Mouse (Mus musculus): ENCODE results near the gene Nts. TPM values are rescaled to one million over a fixed set of nuclear protein-coding genes. Genes with fewer than 3 reads are reported as not detected.
A peak's percentile ranks its signal among the peaks of the same experiment; 100 is the strongest.
"Not testable (repeated sequence)": the region's sequence is repeated elsewhere in the genome, so short reads cannot be mapped to it uniquely, and the experiment has no call there.

Gene Nts
- polyA plus RNA-seq (2016; fragmentation: Nextera tagmentation; extraction: Ambion mirVana) = 0.17 and 0.21 TPM in 2 replicates

DNA sequence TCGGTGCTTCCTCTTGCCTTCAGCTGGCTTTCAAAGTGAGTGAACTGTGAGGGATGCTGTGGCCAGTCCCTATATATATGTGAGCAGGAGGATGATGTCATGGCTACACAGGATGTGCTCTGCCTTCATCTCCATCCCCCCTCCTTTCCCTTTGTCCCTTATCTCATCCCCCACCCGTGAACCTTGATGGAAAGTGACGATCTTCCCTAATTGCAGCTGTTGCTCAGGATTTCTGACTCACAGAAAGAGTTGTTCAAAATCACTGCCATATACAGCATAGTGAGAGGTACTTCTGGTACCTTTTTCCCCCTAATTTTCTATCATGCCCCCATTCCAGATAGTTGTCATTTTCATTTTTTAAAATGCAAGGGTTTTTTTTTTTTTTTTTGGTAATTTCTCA is at the start of gene Nts:
TSS of gene Nts (minus strand) at position 101 of the 400 bp plus-strand sequence.
- Histone ChIP-seq H3K4me1 (no peaks in the 10 kb centered on the region), H3K36me3 (no peaks in the 10 kb centered on the region), H3K9me3 (replicated peaks) (no peaks in the 10 kb centered on the region), H3K27ac (replicated peaks) (no peak within 1 kb of the TSS), H3K4me3 (no peak within 1 kb of the TSS), H3K27me3 (ENCODE audit: low read depth, poor library complexity, severe bottlenecking) (no peaks in the 10 kb centered on the region)
- no peak for DNase-seq (ENCODE audit: low spot score)
- 46% methylated on average over 3 of the region's 3 CpGs for WGBS

DNA sequence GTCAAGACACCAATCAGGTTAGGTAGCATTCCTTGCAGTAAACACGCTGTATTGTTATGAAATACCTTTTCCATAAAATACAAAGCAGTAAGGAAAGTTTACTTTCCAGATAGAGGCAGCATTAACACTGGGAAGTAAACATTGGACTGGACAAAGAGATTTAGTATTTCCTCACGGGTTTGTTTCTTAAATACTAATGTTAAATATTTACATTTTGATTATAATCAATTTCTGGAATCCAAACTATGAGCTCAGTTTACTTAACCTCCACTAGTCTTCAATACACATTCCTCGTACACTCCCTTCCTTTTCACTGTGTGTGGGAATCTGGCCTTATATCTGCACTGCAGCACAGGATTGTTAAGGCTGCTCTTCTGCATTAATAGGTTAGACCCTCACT is 37.6 kb upstream of the Nts start:
- H3K36me3 ChIP-seq = no peaks in the 10 kb centered on the region
- no peaks in the 10 kb centered on the region for H3K27me3 ChIP-seq (ENCODE audit: low read depth, poor library complexity, severe bottlenecking)
- no peak overlapping the region for H3K27ac ChIP-seq (replicated peaks)
- H3K4me1 ChIP-seq = no peaks in the 10 kb centered on the region
- H3K9me3 ChIP-seq (replicated peaks) = no peaks in the 10 kb centered on the region
- no peak for DNase-seq (ENCODE audit: low spot score)
- H3K4me3 ChIP-seq = no peak overlapping the region
- 71% methylated on average over 3 of the region's 3 CpGs for WGBS

DNA sequence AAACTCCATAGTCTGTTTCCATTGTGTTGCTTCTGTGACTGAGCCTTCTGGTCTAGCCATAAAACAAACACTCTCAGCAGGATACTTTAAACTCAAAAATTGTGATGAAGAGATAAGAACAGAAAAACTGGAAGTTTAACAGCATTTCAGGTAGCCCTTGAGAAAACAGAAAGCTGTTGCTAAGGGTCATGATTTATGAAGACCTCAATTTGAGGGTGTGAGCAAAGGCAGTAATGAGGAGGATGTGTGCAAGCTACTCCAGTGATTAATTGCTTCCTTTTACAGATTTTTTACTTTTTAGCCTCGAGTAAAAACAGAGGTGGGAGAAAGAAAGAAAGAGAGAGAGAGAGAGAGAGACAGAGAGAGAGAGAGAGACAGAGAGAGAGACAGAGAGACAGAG is 23.9 kb upstream of the Nts start:
- no peak for DNase-seq (ENCODE audit: low spot score)
- H3K27me3 ChIP-seq (ENCODE audit: low read depth, poor library complexity, severe bottlenecking) = no peaks in the 10 kb centered on the region
- H3K4me1 ChIP-seq = peaks cover 10% of the 10 kb centered on the region
- H3K27ac ChIP-seq (replicated peaks) = no peak overlapping the region
- no peaks in the 10 kb centered on the region for H3K36me3 ChIP-seq
- H3K9me3 ChIP-seq (replicated peaks) = no peaks in the 10 kb centered on the region
- 63% methylated on average over 1 of the region's 1 CpGs for WGBS
- H3K4me3 ChIP-seq = no peak overlapping the region

DNA sequence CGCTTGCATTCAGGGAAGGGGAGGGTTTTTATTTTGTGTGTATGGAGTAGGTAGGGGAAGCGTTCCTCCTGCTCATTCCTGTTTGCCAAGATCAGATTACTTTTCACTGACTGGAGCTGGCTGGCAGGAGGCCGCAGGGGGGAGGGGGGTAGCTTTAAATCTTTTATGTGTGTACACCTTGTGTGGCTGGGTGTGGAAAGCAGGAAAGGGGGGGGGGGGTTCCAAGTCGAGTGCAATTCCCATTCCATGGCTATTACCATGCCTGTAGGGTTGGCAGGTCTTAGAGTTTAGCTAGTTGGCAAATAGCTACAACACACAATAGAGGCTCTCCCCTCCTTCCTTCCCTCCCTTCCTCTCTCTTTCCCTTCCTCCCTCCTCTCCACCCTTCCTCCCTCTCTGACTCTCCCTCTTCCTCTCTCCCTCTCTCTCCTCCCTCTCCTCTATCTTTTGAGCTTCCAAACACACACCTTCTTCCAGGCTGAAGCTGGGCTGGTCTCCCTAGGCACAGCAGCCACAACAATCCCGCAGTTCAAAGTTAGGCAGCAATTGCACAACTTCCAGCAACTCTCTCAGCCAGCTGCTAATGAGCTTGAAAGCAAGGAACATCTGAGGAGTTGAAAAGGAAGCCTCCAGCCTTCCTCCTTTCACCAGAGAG is 21.6 kb upstream of the Nts start, which contains the start of gene Rassf9:
TSS of gene Rassf9 (plus strand) at position 416 of the 655 bp plus-strand sequence.
- no peak for DNase-seq (ENCODE audit: low spot score)
- peak within 1 kb of the TSS; percentile 46; the same call in 1 of the 2 replicates for H3K27ac ChIP-seq (replicated peaks)
- no peak within 1 kb of the TSS for H3K4me3 ChIP-seq

DNA sequence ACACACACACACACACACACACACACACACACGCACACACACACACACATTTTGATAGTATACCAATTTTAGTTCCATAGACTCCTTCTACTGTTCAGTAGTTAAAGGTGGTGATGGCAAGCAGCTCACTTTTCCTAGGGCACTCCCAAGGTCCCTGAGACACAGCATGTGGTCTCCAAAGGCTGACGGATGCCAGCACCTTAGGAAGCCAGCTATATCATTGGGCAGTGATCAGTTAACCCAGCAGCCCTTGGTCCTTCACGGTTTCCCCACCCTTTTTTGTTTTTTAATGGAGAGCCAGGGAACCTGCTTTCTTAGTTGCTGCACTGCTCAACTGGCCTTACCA is 21.1 kb upstream of the Nts start:
- peak overlapping the region; percentile 46; the same call in 1 of the 2 replicates for H3K27ac ChIP-seq (replicated peaks)
- 36% methylated on average over 3 of the region's 3 CpGs for WGBS
- no peak overlapping the region for H3K4me3 ChIP-seq
- no peaks in the 10 kb centered on the region for H3K27me3 ChIP-seq (ENCODE audit: low read depth, poor library complexity, severe bottlenecking)
- no peaks in the 10 kb centered on the region for H3K36me3 ChIP-seq
- peaks cover 10% of the 10 kb centered on the region for H3K4me1 ChIP-seq
- no peak for DNase-seq (ENCODE audit: low spot score)
- H3K9me3 ChIP-seq (replicated peaks) = no peaks in the 10 kb centered on the region

More for the DNA sequence above, 21.6 kb upstream of the Nts start, which contains the start of gene Rassf9:
- Histone ChIP-seq H3K36me3 (no peaks in the 10 kb centered on the region), H3K27me3 (ENCODE audit: low read depth, poor library complexity, severe bottlenecking) (no peaks in the 10 kb centered on the region), H3K4me1 (peaks cover 10% of the 10 kb centered on the region), H3K9me3 (replicated peaks) (no peaks in the 10 kb centered on the region)
- 13% methylated on average over 5 of the region's 5 CpGs for WGBS

DNA sequence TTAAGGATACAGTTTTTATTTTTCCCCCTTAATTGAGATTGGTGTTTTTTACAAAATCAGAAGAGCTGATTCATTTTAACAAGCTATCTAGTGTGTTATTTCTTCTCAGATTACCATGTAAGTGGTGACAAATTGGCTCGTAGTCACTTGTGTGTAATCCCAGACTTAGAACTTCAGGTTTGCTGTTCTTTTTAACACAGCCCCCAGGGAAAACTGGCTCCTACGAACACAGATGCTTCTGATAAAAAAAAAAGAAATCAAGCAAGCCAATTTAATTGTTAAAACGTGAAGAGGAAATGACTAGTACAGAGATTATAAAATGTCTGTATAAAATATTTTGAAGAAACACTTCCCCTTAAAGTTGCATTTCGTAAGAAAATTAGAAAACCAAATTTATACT is 17.1 kb upstream of the Nts start:
- H3K4me3 ChIP-seq = no peak overlapping the region
- H3K27me3 ChIP-seq (ENCODE audit: low read depth, poor library complexity, severe bottlenecking) = no peaks in the 10 kb centered on the region
- peaks cover 10% of the 10 kb centered on the region for H3K4me1 ChIP-seq
- WGBS = 74% methylated on average over 4 of the region's 4 CpGs
- H3K9me3 ChIP-seq (replicated peaks) = no peaks in the 10 kb centered on the region
- DNase-seq (ENCODE audit: low spot score) = no peak
- H3K36me3 ChIP-seq = no peaks in the 10 kb centered on the region
- H3K27ac ChIP-seq (replicated peaks) = no peak overlapping the region

DNA sequence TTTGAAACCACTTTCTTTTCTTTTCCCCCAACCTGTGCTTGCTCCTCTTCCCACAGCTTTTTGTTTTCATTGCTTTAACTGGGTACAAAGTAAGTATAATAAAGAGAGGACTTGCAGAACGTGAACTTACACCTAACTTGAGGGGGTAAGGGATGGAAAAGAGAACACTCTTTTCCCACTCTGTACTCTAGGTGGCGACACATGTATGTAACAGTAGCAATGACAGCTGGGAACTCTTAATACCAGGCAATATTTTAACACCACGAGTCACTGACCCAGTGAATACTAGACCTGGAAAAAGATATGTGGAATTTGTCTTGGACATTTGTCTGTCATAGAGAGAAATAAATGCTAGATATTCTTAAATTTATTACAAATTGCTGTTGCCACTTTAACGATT is 8.5 kb upstream of the Nts start:
- no peak overlapping the region for H3K4me3 ChIP-seq
- H3K27ac ChIP-seq (replicated peaks) = no peak overlapping the region
- no peaks in the 10 kb centered on the region for H3K4me1 ChIP-seq
- no peak for DNase-seq (ENCODE audit: low spot score)
- H3K27me3 ChIP-seq (ENCODE audit: low read depth, poor library complexity, severe bottlenecking) = no peaks in the 10 kb centered on the region
- no peaks in the 10 kb centered on the region for H3K36me3 ChIP-seq
- 41% methylated on average over 4 of the region's 4 CpGs for WGBS
- H3K9me3 ChIP-seq (replicated peaks) = no peaks in the 10 kb centered on the region

DNA sequence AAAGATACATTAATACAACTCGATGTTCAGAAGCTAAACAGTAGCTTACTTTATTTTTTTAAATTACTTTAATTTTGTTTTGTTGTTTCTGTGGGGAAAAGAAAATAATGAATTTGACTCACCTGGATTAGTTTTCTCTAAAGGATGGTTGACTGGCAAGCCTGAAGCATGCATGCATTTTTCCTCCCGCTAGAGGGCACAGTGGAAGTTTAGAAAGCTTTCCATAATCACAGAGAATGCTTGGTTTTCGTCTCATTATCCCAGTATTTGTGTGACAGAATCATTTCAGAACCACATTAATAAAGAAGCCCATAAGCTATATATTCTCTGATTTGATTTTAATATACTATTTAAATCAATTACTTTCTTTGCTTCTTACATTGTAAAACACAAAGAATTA is 1.5 kb upstream of the Nts start:
- DNase-seq (ENCODE audit: low spot score) = peak; percentile 24
- H3K27me3 ChIP-seq (ENCODE audit: low read depth, poor library complexity, severe bottlenecking) = no peaks in the 10 kb centered on the region
- 18% methylated on average over 3 of the region's 3 CpGs for WGBS
- no peak overlapping the region for H3K27ac ChIP-seq (replicated peaks)
- no peak overlapping the region for H3K4me3 ChIP-seq
- no peaks in the 10 kb centered on the region for H3K36me3 ChIP-seq
- no peaks in the 10 kb centered on the region for H3K4me1 ChIP-seq
- no peaks in the 10 kb centered on the region for H3K9me3 ChIP-seq (replicated peaks)

DNA sequence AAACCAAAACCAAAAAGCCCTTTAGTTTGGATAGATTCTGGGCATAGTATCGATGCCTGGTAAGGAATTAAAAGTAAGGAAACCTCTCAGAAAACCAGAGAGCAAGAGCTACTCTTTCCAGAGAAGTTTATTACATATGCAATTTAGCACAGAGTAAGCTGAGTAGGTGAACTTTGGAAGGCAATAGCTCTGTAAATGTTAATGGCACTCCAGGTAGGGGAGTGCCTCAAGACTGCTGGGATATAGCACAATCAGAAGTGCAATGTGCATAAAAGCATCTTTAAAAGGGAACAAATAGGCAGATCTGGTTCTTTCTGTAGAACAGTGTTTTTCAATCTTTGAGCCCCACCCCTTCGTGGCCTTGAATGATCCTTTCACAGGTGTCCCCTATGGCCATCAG is 20.9 kb downstream of the Nts start:
- 80% methylated on average over 2 of the region's 2 CpGs for WGBS
- no peak overlapping the region for H3K4me3 ChIP-seq
- H3K4me1 ChIP-seq = no peaks in the 10 kb centered on the region
- no peaks in the 10 kb centered on the region for H3K27me3 ChIP-seq (ENCODE audit: low read depth, poor library complexity, severe bottlenecking)
- H3K36me3 ChIP-seq = no peaks in the 10 kb centered on the region
- H3K9me3 ChIP-seq (replicated peaks) = no peaks in the 10 kb centered on the region
- DNase-seq (ENCODE audit: low spot score) = no peak
- H3K27ac ChIP-seq (replicated peaks) = no peak overlapping the region

DNA sequence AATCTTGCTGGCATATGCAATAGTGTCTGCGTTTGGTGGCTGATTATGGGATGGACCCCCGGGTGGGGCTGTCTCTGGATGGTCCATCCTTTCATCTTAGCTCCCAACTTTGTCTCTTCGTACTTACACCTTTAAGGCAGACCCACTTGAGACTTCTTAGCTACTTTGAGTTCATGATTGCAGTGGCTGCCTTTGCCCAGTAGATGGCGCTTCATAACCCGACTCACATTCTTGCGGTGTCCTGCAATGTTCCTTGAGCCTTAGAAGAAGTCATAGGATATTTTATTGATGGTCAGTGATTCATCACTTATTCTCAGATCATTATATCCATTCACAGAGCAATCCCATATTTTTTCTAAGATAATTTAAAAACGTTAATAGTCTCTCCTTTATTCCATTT is 38.5 kb downstream of the Nts start:
- H3K4me3 ChIP-seq = no peak overlapping the region
- H3K36me3 ChIP-seq = no peaks in the 10 kb centered on the region
- WGBS = 12% methylated on average over 7 of the region's 7 CpGs
- H3K27me3 ChIP-seq (ENCODE audit: low read depth, poor library complexity, severe bottlenecking) = no peaks in the 10 kb centered on the region
- H3K4me1 ChIP-seq = no peaks in the 10 kb centered on the region
- no peak overlapping the region for H3K27ac ChIP-seq (replicated peaks)
- no peaks in the 10 kb centered on the region for H3K9me3 ChIP-seq (replicated peaks)
- DNase-seq (ENCODE audit: low spot score) = peak; percentile 62

DNA sequence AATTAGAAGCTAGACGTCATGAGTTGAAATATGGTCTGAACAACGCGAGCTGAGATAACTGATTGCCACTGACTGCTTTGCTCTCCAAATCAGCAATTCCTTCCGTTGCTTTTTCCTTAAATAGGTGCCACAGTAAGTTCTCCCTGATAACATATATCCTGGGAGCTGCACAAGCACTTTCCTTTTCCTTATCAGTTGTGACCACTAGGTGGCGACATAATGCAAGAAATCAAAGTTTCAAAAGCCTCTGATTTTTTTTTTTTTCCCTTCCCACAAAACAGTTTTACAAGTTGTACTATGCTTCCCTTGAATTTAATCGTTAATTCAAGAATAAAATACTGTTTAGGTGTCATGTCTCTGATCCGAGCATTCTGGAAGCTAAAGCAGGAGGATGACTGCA is 40.8 kb downstream of the Nts start:
- DNase-seq (ENCODE audit: low spot score) = peak; percentile 20
- Histone ChIP-seq H3K27ac (replicated peaks) (no peak overlapping the region), H3K4me3 (no peak overlapping the region), H3K36me3 (no peaks in the 10 kb centered on the region), H3K27me3 (ENCODE audit: low read depth, poor library complexity, severe bottlenecking) (no peaks in the 10 kb centered on the region), H3K9me3 (replicated peaks) (no peaks in the 10 kb centered on the region), H3K4me1 (no peaks in the 10 kb centered on the region)
- 6% methylated on average over 7 of the region's 7 CpGs for WGBS

DNA sequence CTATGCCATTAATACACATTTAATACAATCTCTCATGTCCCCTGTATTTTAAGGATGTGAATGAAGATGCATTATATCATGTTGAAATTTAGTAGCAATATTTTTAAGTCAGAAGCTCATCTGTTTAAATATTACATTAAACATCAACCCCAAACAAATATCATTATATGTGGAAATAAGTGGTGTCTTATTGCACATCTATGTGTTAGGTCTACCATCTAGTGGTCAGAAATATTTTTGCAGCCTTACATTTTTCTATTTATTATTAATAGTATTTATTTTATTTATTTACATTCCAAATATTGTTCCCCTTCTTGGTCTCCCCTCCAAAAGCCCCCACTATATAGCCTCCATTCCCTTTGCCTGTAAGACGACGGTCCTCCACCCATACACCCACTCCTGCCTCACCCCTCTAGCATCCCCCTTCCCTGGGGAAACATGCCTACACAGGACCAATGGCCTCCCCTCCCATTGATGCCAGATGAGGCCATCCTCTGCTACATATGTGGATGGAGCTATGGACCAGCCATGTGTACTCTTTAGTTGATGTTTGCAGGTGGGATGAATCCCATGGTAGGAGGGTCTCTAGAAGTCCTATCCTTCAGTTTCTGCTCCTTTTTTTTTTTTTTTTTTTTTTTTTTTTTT is 45.3 kb downstream of the Nts start:
- H3K4me3 ChIP-seq = no peak overlapping the region
- no peaks in the 10 kb centered on the region for H3K36me3 ChIP-seq
- H3K27ac ChIP-seq (replicated peaks) = no peak overlapping the region
- no peaks in the 10 kb centered on the region for H3K9me3 ChIP-seq (replicated peaks)
- H3K4me1 ChIP-seq = no peaks in the 10 kb centered on the region
- H3K27me3 ChIP-seq (ENCODE audit: low read depth, poor library complexity, severe bottlenecking) = no peaks in the 10 kb centered on the region
- WGBS = 34% methylated on average over 2 of the region's 2 CpGs
- DNase-seq (ENCODE audit: low spot score) = no peak

DNA sequence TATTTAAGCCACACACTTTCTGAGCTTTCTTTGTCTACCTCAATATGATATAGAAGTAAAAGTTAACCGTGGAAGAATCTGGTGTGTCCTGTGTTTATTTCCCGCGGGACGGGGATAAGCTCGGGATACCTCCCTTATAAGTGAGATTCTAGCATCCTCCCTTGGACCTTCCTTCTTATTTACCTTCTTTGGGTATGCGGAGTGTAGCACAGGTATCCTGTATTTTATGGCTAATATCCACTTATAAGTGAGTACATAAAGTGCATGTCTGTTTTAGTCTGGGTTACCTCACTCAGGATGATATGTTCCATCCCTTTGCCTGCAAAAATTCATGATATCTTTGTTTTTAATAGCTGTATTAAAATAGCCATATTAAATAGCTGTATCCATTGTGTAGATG is 54.8 kb downstream of the Nts start:
- WGBS = 51% methylated on average over 6 of the region's 6 CpGs
- H3K9me3 ChIP-seq (replicated peaks) = not testable (repeated sequence)
- peak overlapping the region; percentile 32; the same call in 1 of the 2 replicates for H3K4me3 ChIP-seq

More for the DNA sequence above, 54.8 kb downstream of the Nts start:
- DNase-seq (ENCODE audit: low spot score); H3K27ac ChIP-seq (replicated peaks); H3K27me3 ChIP-seq (ENCODE audit: low read depth, poor library complexity, severe bottlenecking); H3K36me3 ChIP-seq; H3K4me1 ChIP-seq: not testable (repeated sequence)
